Mouse (Mus musculus) urinary bladder, adult 2 months (tissue): ENCODE results near the gene Ttll3. TPM values are rescaled to one million over a fixed set of nuclear protein-coding genes. Genes with fewer than 3 reads are reported as not detected.

Experiments
- DNase-seq: peaks from one replicate; pipeline ENCODE4 v3.0.0; 2022; ENCODE audit warnings: low spot score
- polyA plus RNA-seq: library from polyadenylated mRNA; depleted of rRNA; stranded (reverse); fragments of >200 nt; gene quantifications from 2 replicates; pipeline ENCODE4 v1.2.3, GENCODE M21; 2012

Ttll3 gene
- polyA plus RNA-seq, 1 experiment, result 8.5 TPM

GRCm38 (mm10) chr6:113379246-113379645 is 9.8 kb upstream of the Ttll3 start:
- no peak for DNase-seq

- DNase-seq, result no peak
These were observed 8.6 kb upstream of the Ttll3 start for GRCm38 (mm10) chr6:113380480-113380879.

GRCm38 (mm10) chr6:113384351-113384927 is 4.6 kb upstream of the Ttll3 start:
- DNase-seq, result no peak

GRCm38 (mm10) chr6:113385160-113385714 is 3.8 kb upstream of the Ttll3 start:
- no peak for DNase-seq

- DNase-seq, result no peak
These were observed 3.0 kb upstream of the Ttll3 start for GRCm38 (mm10) chr6:113386025-113386424.

- no peak for DNase-seq
These were observed 1.7 kb downstream of the Ttll3 start for GRCm38 (mm10) chr6:113390715-113391114.

GRCm38 (mm10) chr6:113392015-113392386 is 2.9 kb downstream of the Ttll3 start:
- no peak for DNase-seq

GRCm38 (mm10) chr6:113392387-113393071 is 3.5 kb downstream of the Ttll3 start:
- DNase-seq, result peak; percentile 47

- no peak for DNase-seq
These were observed 4.9 kb downstream of the Ttll3 start for GRCm38 (mm10) chr6:113393951-113394350.

GRCm38 (mm10) chr6:113394811-113395210 is 5.8 kb downstream of the Ttll3 start:
- no peak for DNase-seq

GRCm38 (mm10) chr6:113395501-113395900 is 6.4 kb downstream of the Ttll3 start:
- no peak for DNase-seq

- no peak for DNase-seq
These were observed 7.4 kb downstream of the Ttll3 start for GRCm38 (mm10) chr6:113396270-113397030.

GRCm38 (mm10) chr6:113402094-113402493 is 13.0 kb downstream of the Ttll3 start:
- no peak for DNase-seq

- no peak for DNase-seq
These were observed 15.8 kb downstream of the Ttll3 start for GRCm38 (mm10) chr6:113404649-113405448.

- no peak for DNase-seq
These were observed 16.4 kb downstream of the Ttll3 start for GRCm38 (mm10) chr6:113405483-113405882.

GRCm38 (mm10) chr6:113406683-113407082 is 17.6 kb downstream of the Ttll3 start:
- no peak for DNase-seq

- DNase-seq, result no peak
These were observed 20.9 kb downstream of the Ttll3 start for GRCm38 (mm10) chr6:113410001-113410400.

GRCm38 (mm10) chr6:113416416-113416815 is 27.4 kb downstream of the Ttll3 start:
- no peak for DNase-seq

- DNase-seq, result no peak
These were observed 29.6 kb downstream of the Ttll3 start for GRCm38 (mm10) chr6:113418441-113419198.

GRCm38 (mm10) chr6:113419199-113419587 is 30.1 kb downstream of the Ttll3 start, which contains the start of gene Rpusd3:
Gene Rpusd3 (minus strand): TSS chr6:113419340.
- DNase-seq, result peak; percentile 99

- no peak for DNase-seq
These were observed 33.9 kb downstream of the Ttll3 start for GRCm38 (mm10) chr6:113423000-113423399.
